Mouse (Mus musculus): ENCODE measurements around the gene Slc27a4. TPM values are rescaled to one million over a fixed set of nuclear protein-coding genes. Genes with fewer than 3 reads are reported as not detected.

Slc27a4 gene
- polyA plus RNA-seq, 1 experiment from 2014 or later: 11.6 TPM

DNA sequence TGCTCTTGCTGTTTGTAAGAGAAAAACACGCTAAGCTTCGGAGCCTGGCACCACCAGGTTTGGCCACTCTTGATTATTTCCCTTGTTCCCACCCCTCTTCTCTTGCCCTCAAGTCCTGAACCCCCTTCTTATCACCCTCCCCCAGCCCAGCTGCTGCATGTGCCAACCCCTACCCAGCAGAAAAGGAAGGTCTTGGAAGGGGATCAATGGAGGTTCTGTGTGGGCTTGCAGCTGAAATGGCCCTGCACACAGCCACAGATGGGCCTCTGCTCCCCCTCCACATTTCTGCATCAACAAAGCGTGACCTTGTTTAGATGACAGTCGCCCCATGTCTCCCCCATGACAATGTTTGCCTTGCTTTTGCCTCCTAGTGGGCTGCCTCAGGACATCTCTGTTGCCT lies 28.7 kb downstream of the Slc27a4 start:
- 85% methylated on average over 4 of the region's 4 CpGs for WGBS

GRCm38 (mm10) chr2:29833796-29834195 lies 31.4 kb downstream of the Slc27a4 start:
- 95% methylated on average over 5 of the region's 5 CpGs for WGBS
- no peaks in the 10 kb centered on the region for H3K9me3 ChIP-seq (ENCODE audit: control insufficient read depth, low read length)
- H3K4me2 ChIP-seq (ENCODE audit: low read depth, severe bottlenecking): no peak overlapping the region
- H3K36me3 ChIP-seq (ENCODE audit: control insufficient read depth, insufficient read depth, low read length): peaks cover 8% of the 10 kb centered on the region
- no peaks in the 10 kb centered on the region for H3K4me1 ChIP-seq (ENCODE audit: control insufficient read depth, insufficient read depth, low read length)
- H3K4me3 ChIP-seq (ENCODE audit: low read depth, low read length): no peak overlapping the region
- H3K9ac ChIP-seq (ENCODE audit: low read length): no peak overlapping the region
- H3K27ac ChIP-seq (replicated peaks; ENCODE audit: low read depth, low read length): no peak overlapping the region
- DNase-seq (ENCODE audit: low spot score) (no peak), ATAC-seq (ENCODE audit: insufficient number of reproducible peaks, low FRiP score, low TSS enrichment, low read depth) (no peak)
- H3K27me3 ChIP-seq (ENCODE audit: control insufficient read depth, insufficient read depth, low read length): no peaks in the 10 kb centered on the region

More for the DNA sequence above, 28.7 kb downstream of the Slc27a4 start:
- no peak overlapping the region for H3K9ac ChIP-seq (ENCODE audit: low read length)
- no peak overlapping the region for H3K27ac ChIP-seq (replicated peaks; ENCODE audit: low read depth, low read length)
- H3K4me1 ChIP-seq (ENCODE audit: control insufficient read depth, insufficient read depth, low read length): peaks cover 2% of the 10 kb centered on the region; the same call in 1 of the 2 replicates
- ATAC-seq (ENCODE audit: insufficient number of reproducible peaks, low FRiP score, low TSS enrichment, low read depth): no peak
- H3K27me3 ChIP-seq (ENCODE audit: control insufficient read depth, insufficient read depth, low read length): no peaks in the 10 kb centered on the region
- no peak for DNase-seq (ENCODE audit: low spot score)
- H3K4me2 ChIP-seq (ENCODE audit: low read depth, severe bottlenecking): no peak overlapping the region
- no peak overlapping the region for H3K4me3 ChIP-seq (ENCODE audit: low read depth, low read length)
- peaks cover 6% of the 10 kb centered on the region for H3K36me3 ChIP-seq (ENCODE audit: control insufficient read depth, insufficient read depth, low read length)
- H3K9me3 ChIP-seq (ENCODE audit: control insufficient read depth, low read length): no peaks in the 10 kb centered on the region

DNA sequence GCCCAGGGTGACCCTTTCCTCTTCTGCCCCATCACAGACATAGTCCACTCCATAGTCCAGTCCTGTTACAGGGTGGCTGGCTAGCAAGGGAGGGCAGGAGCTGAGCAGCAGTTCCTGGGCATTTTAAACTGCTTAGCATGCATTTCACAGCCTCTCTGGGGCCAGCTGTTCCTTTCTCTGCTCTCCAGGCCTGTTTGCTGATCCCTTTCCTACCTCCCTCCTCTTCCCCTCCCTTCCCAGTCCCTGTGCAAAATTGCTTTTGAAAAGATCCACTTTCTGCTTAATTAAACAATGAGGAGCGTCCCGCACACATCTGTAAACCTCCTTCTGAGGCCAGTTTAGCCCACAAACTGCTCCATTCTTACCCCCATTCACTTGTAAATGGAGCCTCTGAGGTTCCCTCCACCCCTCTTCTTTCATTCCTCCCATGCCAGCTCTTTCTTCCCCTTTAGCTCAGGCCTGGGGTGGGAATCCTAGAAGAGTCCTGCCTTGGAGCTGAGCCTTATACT lies 33.0 kb downstream of the Slc27a4 start:
- no peak for DNase-seq (ENCODE audit: low spot score)
- no peak for ATAC-seq (ENCODE audit: insufficient number of reproducible peaks, low FRiP score, low TSS enrichment, low read depth)
- H3K4me3 ChIP-seq (ENCODE audit: low read depth, low read length): no peak overlapping the region
- H3K27ac ChIP-seq (replicated peaks; ENCODE audit: low read depth, low read length): no peak overlapping the region
- H3K27me3 ChIP-seq (ENCODE audit: control insufficient read depth, insufficient read depth, low read length): no peaks in the 10 kb centered on the region
- H3K9ac ChIP-seq (ENCODE audit: low read length): no peak overlapping the region
- H3K4me2 ChIP-seq (ENCODE audit: low read depth, severe bottlenecking): no peak overlapping the region
- H3K9me3 ChIP-seq (ENCODE audit: control insufficient read depth, low read length): no peaks in the 10 kb centered on the region
- H3K36me3 ChIP-seq (ENCODE audit: control insufficient read depth, insufficient read depth, low read length): peaks cover 10% of the 10 kb centered on the region
- H3K4me1 ChIP-seq (ENCODE audit: control insufficient read depth, insufficient read depth, low read length): no peaks in the 10 kb centered on the region
- WGBS: 56% methylated on average over 2 of the region's 2 CpGs

DNA sequence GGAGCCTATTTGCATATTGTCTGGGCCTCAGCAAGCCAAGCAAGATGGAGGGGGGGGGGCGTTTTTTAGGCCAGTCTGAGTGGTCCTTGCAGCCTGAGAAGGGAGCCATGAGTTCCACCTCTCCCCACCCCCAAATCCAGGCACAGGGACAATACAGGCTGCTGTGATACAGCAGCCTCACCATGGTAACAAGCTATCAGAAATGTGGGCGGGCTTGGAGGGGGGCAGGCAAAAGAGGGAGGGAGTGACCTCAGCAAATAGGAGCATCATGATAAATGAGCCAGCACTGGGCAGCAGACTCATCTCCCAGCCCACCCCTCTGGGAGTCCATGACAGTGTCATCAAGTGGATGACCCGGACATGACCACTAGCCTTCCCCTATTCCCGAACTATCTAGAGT lies 37.0 kb downstream of the Slc27a4 start:
- WGBS: 58% methylated on average over 4 of the region's 4 CpGs
- peaks cover 7% of the 10 kb centered on the region; the same call in 1 of the 2 replicates for H3K36me3 ChIP-seq (ENCODE audit: control insufficient read depth, insufficient read depth, low read length)
- peaks cover 13% of the 10 kb centered on the region for H3K27me3 ChIP-seq (ENCODE audit: control insufficient read depth, insufficient read depth, low read length)
- H3K27ac ChIP-seq (replicated peaks; ENCODE audit: low read depth, low read length): no peak overlapping the region
- H3K9ac ChIP-seq (ENCODE audit: low read length): no peak overlapping the region
- H3K4me1 ChIP-seq (ENCODE audit: control insufficient read depth, insufficient read depth, low read length): no peaks in the 10 kb centered on the region
- ATAC-seq (ENCODE audit: insufficient number of reproducible peaks, low FRiP score, low TSS enrichment, low read depth) (no peak), DNase-seq (ENCODE audit: low spot score) (no peak)
- no peaks in the 10 kb centered on the region for H3K9me3 ChIP-seq (ENCODE audit: control insufficient read depth, low read length)
- no peak overlapping the region for H3K4me3 ChIP-seq (ENCODE audit: low read depth, low read length)
- H3K4me2 ChIP-seq (ENCODE audit: low read depth, severe bottlenecking): no peak overlapping the region

GRCm38 (mm10) chr2:29843231-29844105 lies 41.0 kb downstream of the Slc27a4 start:
- Histone ChIP-seq H3K4me2 (ENCODE audit: low read depth, severe bottlenecking) (no peak overlapping the region), H3K27ac (replicated peaks; ENCODE audit: low read depth, low read length) (no peak overlapping the region), H3K4me3 (ENCODE audit: low read depth, low read length) (no peak overlapping the region), H3K36me3 (ENCODE audit: control insufficient read depth, insufficient read depth, low read length) (peaks cover 7% of the 10 kb centered on the region; the same call in 1 of the 2 replicates), H3K9me3 (ENCODE audit: control insufficient read depth, low read length) (no peaks in the 10 kb centered on the region), H3K27me3 (ENCODE audit: control insufficient read depth, insufficient read depth, low read length) (peaks cover 45% of the 10 kb centered on the region), H3K9ac (ENCODE audit: low read length) (no peak overlapping the region), H3K4me1 (ENCODE audit: control insufficient read depth, insufficient read depth, low read length) (peaks cover 7% of the 10 kb centered on the region; the same call in 1 of the 2 replicates)
- no peak for ATAC-seq (ENCODE audit: insufficient number of reproducible peaks, low FRiP score, low TSS enrichment, low read depth)
- no peak for DNase-seq (ENCODE audit: low spot score)
- WGBS: 67% methylated on average over 9 of the region's 9 CpGs

DNA sequence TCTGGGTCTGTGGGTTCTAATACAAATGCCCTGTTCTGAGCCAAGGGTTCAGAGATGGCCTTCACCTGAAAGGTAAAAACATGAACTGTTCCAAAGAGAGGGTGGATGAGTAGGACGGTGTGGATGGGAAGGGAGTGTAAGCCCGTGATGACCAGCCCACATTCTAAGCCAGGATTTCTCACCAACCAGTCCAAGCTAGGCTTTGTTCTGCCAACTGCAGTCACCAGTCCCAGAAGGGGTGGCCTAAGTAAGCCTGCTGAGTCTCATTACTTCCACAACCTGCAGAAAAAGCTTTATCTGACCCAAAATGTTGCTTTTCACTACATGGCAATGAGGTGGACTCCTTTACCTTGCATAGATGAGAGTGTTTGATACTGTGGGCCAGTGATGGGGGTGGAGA lies 41.7 kb downstream of the Slc27a4 start:
- H3K4me3 ChIP-seq (ENCODE audit: low read depth, low read length): no peak overlapping the region
- no peak overlapping the region for H3K27ac ChIP-seq (replicated peaks; ENCODE audit: low read depth, low read length)
- peaks cover 7% of the 10 kb centered on the region; the same call in 1 of the 2 replicates for H3K4me1 ChIP-seq (ENCODE audit: control insufficient read depth, insufficient read depth, low read length)
- H3K9ac ChIP-seq (ENCODE audit: low read length): no peak overlapping the region
- DNase-seq (ENCODE audit: low spot score) (no peak), ATAC-seq (ENCODE audit: insufficient number of reproducible peaks, low FRiP score, low TSS enrichment, low read depth) (no peak)
- H3K36me3 ChIP-seq (ENCODE audit: control insufficient read depth, insufficient read depth, low read length): peaks cover 3% of the 10 kb centered on the region; the same call in 1 of the 2 replicates
- peaks cover 45% of the 10 kb centered on the region for H3K27me3 ChIP-seq (ENCODE audit: control insufficient read depth, insufficient read depth, low read length)
- H3K9me3 ChIP-seq (ENCODE audit: control insufficient read depth, low read length): no peaks in the 10 kb centered on the region
- H3K4me2 ChIP-seq (ENCODE audit: low read depth, severe bottlenecking): no peak overlapping the region
- 84% methylated on average over 2 of the region's 2 CpGs for WGBS

DNA sequence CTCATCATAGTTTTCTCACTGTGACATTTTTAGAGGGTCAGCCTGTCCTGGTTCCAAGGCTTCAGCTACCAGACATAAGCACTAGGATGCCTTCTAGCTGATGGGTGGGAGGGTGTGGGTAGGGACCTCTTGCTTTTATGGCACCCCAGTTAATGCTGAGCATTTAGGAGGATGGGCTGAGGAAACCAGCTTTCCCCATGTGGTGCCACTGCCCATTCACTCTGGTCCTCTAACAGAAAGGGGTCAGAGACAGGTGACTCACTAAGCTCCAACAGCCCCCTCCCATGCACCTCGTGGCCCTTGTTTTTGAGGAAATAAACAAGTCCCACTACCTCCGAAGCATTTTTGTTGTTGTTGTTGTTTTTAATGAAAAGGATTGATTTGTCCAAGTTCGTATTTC lies 42.2 kb downstream of the Slc27a4 start:
- no peak overlapping the region for H3K27ac ChIP-seq (replicated peaks; ENCODE audit: low read depth, low read length)
- H3K4me3 ChIP-seq (ENCODE audit: low read depth, low read length): no peak overlapping the region
- no peaks in the 10 kb centered on the region for H3K9me3 ChIP-seq (ENCODE audit: control insufficient read depth, low read length)
- WGBS: 7% methylated on average over 3 of the region's 3 CpGs
- no peak for DNase-seq (ENCODE audit: low spot score)
- H3K27me3 ChIP-seq (ENCODE audit: control insufficient read depth, insufficient read depth, low read length): peaks cover 45% of the 10 kb centered on the region
- no peak overlapping the region for H3K9ac ChIP-seq (ENCODE audit: low read length)
- H3K4me1 ChIP-seq (ENCODE audit: control insufficient read depth, insufficient read depth, low read length): peaks cover 7% of the 10 kb centered on the region; the same call in 1 of the 2 replicates
- H3K36me3 ChIP-seq (ENCODE audit: control insufficient read depth, insufficient read depth, low read length): peaks cover 3% of the 10 kb centered on the region; the same call in 1 of the 2 replicates
- no peak overlapping the region for H3K4me2 ChIP-seq (ENCODE audit: low read depth, severe bottlenecking)
- no peak for ATAC-seq (ENCODE audit: insufficient number of reproducible peaks, low FRiP score, low TSS enrichment, low read depth)

- ATAC-seq (ENCODE audit: insufficient number of reproducible peaks, low FRiP score, low TSS enrichment, low read depth): no peak
- 4% methylated on average over 25 of the region's 25 CpGs for WGBS
- peaks cover 7% of the 10 kb centered on the region; the same call in 1 of the 2 replicates for H3K4me1 ChIP-seq (ENCODE audit: control insufficient read depth, insufficient read depth, low read length)
Measured at GRCm38 (mm10) chr2:29845636-29846035, 43.2 kb downstream of the Slc27a4 start.

More at GRCm38 (mm10) chr2:29845636-29846035, 43.2 kb downstream of the Slc27a4 start:
- Histone ChIP-seq H3K4me2 (ENCODE audit: low read depth, severe bottlenecking) (peak overlapping the region; percentile 34), H3K9me3 (ENCODE audit: control insufficient read depth, low read length) (no peaks in the 10 kb centered on the region), H3K27ac (replicated peaks; ENCODE audit: low read depth, low read length) (no peak overlapping the region), H3K36me3 (ENCODE audit: control insufficient read depth, insufficient read depth, low read length) (peaks cover 3% of the 10 kb centered on the region; the same call in 1 of the 2 replicates), H3K4me3 (ENCODE audit: low read depth, low read length) (peak overlapping the region; percentile 14), H3K9ac (ENCODE audit: low read length) (peak overlapping the region; percentile 24; the same call in 1 of the 2 replicates), H3K27me3 (ENCODE audit: control insufficient read depth, insufficient read depth, low read length) (peaks cover 47% of the 10 kb centered on the region)
- peak; percentile 54 for DNase-seq (ENCODE audit: low spot score)
